Mouse (Mus musculus) intestine, embryonic 14.5 days (tissue): ENCODE results near the gene Chd4. TPM values are rescaled to one million over a fixed set of nuclear protein-coding genes. Genes with fewer than 3 reads are reported as not detected.

Experiments
- ATAC-seq: fragments of 200-750 bp; cut with Nextera tagmentation; replicated peaks from 2 replicates; pipeline ENCODE4 v1.8.0; 2017; ENCODE audit warnings: low read depth, moderate number of reproducible peaks, moderate TSS enrichment, moderate library complexity; ENCODE audit not compliant: low FRiP score, low TSS enrichment
- DNase-seq: peaks from one replicate; pipeline ENCODE4 v3.0.0-alpha.2; 2018; ENCODE audit warnings: low spot score
- H3K27ac ChIP-seq: fragments of 300-500 bp; sonication (generic); 2 replicates; pipeline ENCODE4 v1.5.1; 2014; ENCODE audit warnings: low read depth, mild to moderate bottlenecking, control low read depth
- H3K27me3 ChIP-seq: fragments of 300-500 bp; sonication (generic); replicated peaks from 2 replicates; pipeline ENCODE4 v1.6.1; 2014; ENCODE audit warnings: low read length, control low read depth; ENCODE audit not compliant: control insufficient read depth, insufficient read depth
- H3K36me3 ChIP-seq: fragments of 300-500 bp; sonication (generic); 2 replicates; pipeline ENCODE4 v1.6.1; 2014; ENCODE audit warnings: low read length, control low read depth; ENCODE audit not compliant: control insufficient read depth, insufficient read depth
- H3K4me1 ChIP-seq: fragments of 300-500 bp; sonication (generic); replicated peaks from 2 replicates; pipeline ENCODE4 v1.6.1; 2014; ENCODE audit warnings: low read length, control low read depth, mixed read lengths; ENCODE audit not compliant: control insufficient read depth, insufficient read depth
- H3K4me2 ChIP-seq: fragments of 300-500 bp; sonication (generic); 2 replicates; pipeline ENCODE4 v1.6.1; 2014; ENCODE audit warnings: low read length
- H3K4me3 ChIP-seq: fragments of 300-500 bp; sonication (generic); 2 replicates; pipeline ENCODE4 v1.5.1; 2014; ENCODE audit warnings: low read depth, low read length, control low read depth, mixed read lengths
- H3K9ac ChIP-seq: fragments of 300-500 bp; sonication (generic); 2 replicates; pipeline ENCODE4 v1.6.1; 2014; ENCODE audit warnings: mild to moderate bottlenecking, low read length
- H3K9me3 ChIP-seq: fragments of 300-500 bp; sonication (generic); 2 replicates; pipeline ENCODE4 v1.6.1; 2016; ENCODE audit warnings: low read length, control low read depth; ENCODE audit not compliant: control insufficient read depth
- WGBS: fragments of 180-500 bp; shearing (Covaris S2); extraction: QIAGEN DNeasy Blood & Tissue Kit; methylation state at CpG from one replicate; pipeline ENCODE4 v1.1.7; 2014; 5-methylcytosine and 5-hydroxymethylcytosine counted together
- polyA plus RNA-seq: library from polyadenylated mRNA; unstranded; fragments of >200 nt; fragmentation: Nextera tagmentation; extraction: Ambion mirVana; gene quantifications from 2 replicates; pipeline ENCODE4 v1.2.1, GENCODE M21; 2014

The Chd4 gene
- polyA plus RNA-seq, 1 experiment from 2014 or later: 74.8 TPM

DNA sequence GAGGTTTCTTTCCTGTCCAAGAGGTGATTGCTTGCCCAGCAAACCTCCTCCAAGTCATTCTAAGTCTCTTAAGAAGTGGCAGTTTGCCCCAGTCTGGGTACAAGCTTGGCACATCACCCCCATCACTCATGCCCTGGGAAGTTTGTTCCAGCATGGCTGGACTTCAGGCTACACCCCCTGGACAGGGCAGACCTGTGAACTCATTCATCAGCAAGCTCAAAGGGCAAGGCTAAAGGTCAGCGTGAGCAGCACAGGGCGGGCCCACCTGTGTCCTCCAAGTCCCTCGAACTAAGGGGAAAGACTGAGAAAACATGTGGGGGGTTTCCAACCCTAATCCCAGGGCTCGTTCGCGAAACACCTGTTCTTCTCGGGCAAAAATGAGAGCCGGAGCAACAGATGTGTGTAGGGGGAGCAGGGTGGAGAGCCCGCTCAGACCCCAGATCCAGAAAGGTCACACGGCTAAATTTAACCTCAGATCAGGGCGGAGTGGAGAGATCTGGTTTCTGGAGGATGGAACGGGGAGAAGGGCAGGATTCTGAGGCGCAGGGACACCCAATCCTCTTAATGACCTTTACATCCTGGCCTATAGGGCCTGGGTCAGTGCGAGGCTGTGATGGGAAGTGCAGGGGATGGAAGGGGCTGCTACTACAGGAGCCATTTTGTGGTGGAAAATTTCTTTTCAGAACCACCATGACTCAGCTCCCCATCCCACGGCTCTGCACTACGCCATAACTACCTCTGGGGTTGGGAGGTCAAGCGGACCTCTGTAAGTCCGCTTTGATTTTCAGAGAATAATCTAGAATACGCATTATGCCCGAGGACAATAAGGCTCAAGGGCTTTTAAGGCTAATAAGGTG is 68.2 kb downstream of the Chd4 start:
- Histone ChIP-seq H3K4me2 (peak overlapping the region; percentile 74), H3K4me1 (peaks cover 31% of the 10 kb centered on the region), H3K27ac (peak overlapping the region; percentile 92; the same call in 1 of the 2 replicates), H3K27me3 (no peaks in the 10 kb centered on the region), H3K4me3 (peak overlapping the region; percentile 68), H3K36me3 (peaks cover 63% of the 10 kb centered on the region), H3K9ac (peak overlapping the region; percentile 98), H3K9me3 (no peaks in the 10 kb centered on the region)
- no peak for ATAC-seq
- peak; percentile 63 for DNase-seq
- 4% methylated on average over 20 of the region's 20 CpGs for WGBS

DNA sequence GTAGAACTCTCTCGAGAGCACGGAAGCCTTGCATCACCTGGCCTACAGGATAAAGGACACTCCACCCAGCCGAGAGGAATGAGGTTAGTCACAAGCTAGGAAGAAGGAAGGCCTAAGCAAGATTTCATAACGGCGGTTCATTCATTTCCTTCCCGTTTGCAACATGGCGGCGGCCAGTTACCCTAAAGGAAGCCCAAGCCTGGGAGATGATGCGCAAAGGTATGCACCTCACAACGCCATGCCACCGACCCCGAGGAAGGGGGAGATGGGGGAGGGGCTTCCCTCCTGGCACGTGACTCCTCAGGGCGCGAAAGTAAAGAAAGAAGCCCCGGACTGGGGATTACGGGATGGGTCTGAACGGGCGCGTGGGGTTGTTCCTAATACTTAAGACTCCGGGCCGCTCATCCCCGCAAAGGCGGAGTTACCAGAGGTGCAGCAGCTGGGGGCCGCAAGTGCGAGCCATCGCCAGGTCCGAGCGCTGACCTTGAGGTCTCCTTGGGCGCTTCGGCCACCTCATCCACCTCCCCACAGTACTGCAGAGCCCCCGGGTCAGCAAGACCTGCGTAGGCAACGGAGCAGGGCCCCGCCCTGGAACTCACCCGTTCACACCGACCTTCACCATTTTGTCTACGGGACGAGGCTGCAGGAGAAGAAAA is 69.0 kb downstream of the Chd4 start:
- peak; percentile 17 for ATAC-seq
- Histone ChIP-seq H3K36me3 (peaks cover 63% of the 10 kb centered on the region), H3K4me2 (peak overlapping the region; percentile 74), H3K27ac (peak overlapping the region; percentile 92), H3K9me3 (no peaks in the 10 kb centered on the region), H3K27me3 (no peaks in the 10 kb centered on the region), H3K9ac (peak overlapping the region; percentile 98), H3K4me1 (peaks cover 31% of the 10 kb centered on the region), H3K4me3 (peak overlapping the region; percentile 68)
- WGBS: under 1% methylated on average over 39 of the region's 39 CpGs
- DNase-seq: peak; percentile 85

GRCm38 (mm10) chr6:125165328-125165891 is 69.6 kb downstream of the Chd4 start:
- WGBS: under 1% methylated on average over 36 of the region's 36 CpGs
- Histone ChIP-seq H3K4me1 (peaks cover 31% of the 10 kb centered on the region), H3K9me3 (no peaks in the 10 kb centered on the region), H3K36me3 (peaks cover 63% of the 10 kb centered on the region), H3K27me3 (no peaks in the 10 kb centered on the region), H3K4me3 (peak overlapping the region; percentile 68), H3K4me2 (peak overlapping the region; percentile 74), H3K9ac (peak overlapping the region; percentile 98), H3K27ac (peak overlapping the region; percentile 95)
- DNase-seq (peak; percentile 100), ATAC-seq (peak; percentile 88)

DNA sequence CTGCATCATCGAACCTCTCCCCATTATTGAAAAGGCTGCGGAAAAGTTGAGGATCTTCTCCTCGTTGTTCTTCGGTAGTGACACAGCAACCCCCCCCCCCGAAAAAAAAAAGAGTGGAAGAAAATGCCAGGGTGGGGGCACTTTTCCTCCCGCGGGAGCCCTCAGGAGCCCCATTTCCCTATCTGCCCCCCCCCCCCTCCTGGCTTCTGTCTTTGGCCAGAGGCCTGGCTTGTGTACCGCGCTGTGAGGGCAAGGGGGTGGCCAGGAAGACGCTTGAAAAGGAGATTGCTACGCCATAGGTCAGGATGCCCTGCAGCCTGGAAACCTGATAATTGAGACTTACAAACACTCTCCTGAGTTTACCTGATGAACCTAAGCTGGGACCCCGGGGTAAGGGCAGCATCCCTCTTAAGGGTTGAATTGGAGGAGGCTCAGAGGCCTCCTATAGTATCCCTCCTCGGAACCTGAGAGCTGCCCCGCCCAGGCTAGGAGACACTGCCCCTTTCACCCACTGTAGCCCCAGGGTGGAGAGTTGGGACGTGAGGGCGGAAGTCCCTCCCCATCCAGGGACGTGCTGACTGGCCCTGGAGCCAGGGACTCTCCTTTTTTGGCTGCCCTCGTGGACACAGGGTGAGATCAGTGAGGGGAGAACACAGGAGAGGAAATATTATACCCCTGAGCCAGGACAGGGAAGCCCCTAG is 70.4 kb downstream of the Chd4 start, which contains the start of gene Gapdh:
TSS of gene Gapdh (minus strand) at position 417 of the 701 bp plus-strand sequence.
- peaks cover 23% of the 10 kb centered on the region for H3K4me1 ChIP-seq
- H3K9ac ChIP-seq: peak within 1 kb of the TSS; percentile 98
- no peaks in the 10 kb centered on the region for H3K9me3 ChIP-seq
- DNase-seq (peak; percentile 86), ATAC-seq (peak; percentile 71)
- H3K4me3 ChIP-seq: peak within 1 kb of the TSS; percentile 68
- peak within 1 kb of the TSS; percentile 74 for H3K4me2 ChIP-seq
- no peaks in the 10 kb centered on the region for H3K27me3 ChIP-seq
- peak within 1 kb of the TSS; percentile 95 for H3K27ac ChIP-seq
- H3K36me3 ChIP-seq: peaks cover 63% of the 10 kb centered on the region
- 0% methylated on average over 18 of the region's 18 CpGs for WGBS

DNA sequence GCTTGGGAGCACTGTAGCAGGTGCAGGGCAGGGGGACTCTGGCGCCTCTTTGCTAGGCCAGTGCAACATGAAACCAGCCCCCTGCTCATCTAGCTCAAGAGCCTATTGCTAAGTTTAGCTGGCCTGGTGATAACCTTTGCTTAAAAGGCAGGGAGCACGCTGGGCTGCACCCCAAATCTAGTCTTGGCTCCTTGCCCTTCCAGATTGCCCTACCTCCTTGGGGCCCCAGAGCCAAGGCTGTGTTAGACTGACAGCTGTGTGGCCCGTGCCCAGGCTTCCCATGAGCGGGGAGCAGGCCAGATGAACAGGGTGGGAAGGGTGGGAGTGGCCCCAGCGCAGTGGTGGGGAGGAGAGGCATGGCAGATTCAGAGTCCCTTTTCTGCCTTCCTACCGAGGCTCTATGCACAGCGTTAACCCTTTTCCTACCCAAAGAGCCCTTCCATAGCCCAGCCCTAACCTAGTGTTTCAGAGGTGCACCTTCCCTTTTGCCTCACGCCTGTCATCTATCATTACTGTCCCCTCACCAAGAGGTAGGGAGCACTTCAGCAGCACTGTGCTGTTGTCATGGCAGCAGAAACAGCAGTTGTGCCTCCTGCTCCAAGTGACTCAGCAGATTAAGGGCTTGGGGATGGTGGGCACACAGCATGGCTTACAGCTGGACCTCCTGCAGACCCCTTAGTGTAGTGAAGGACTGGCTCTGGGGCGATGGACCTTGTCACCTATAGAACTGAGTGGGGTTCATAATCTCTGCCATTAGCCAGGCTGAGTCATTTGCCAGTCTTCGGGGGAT is 71.3 kb downstream of the Chd4 start:
- Histone ChIP-seq H3K9ac (peak overlapping the region; percentile 42), H3K4me3 (peak overlapping the region; percentile 68), H3K27ac (peak overlapping the region; percentile 95), H3K27me3 (no peaks in the 10 kb centered on the region), H3K4me1 (peaks cover 23% of the 10 kb centered on the region), H3K9me3 (no peaks in the 10 kb centered on the region), H3K36me3 (peaks cover 67% of the 10 kb centered on the region), H3K4me2 (peak overlapping the region; percentile 74)
- DNase-seq: peak; percentile 77
- ATAC-seq: peak; percentile 21; the same call in 1 of the 2 replicates
- 21% methylated on average over 10 of the region's 10 CpGs for WGBS

DNA sequence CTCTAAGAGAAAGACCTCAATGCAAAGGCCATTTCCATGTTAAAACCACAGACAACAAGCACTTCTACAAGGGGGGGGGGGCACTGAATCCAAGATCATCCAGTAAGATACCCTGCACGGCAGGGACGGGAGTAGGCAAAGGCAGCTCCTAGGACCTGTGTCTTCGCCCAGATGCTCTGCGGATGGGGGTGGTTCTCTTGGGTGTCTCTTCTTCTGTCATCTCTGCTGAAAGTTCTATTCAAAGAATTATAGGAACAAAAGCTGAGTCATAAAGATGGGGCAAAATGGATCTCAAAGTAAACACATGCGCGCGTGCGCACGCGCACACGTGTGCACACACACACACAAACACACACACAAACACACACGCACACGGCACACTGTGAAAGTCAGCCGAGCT is 72.3 kb downstream of the Chd4 start:
- WGBS: 93% methylated on average over 14 of the region's 14 CpGs
- DNase-seq: no peak
- Histone ChIP-seq H3K4me1 (peaks cover 23% of the 10 kb centered on the region), H3K9me3 (no peaks in the 10 kb centered on the region), H3K27ac (peak overlapping the region; percentile 95; the same call in 1 of the 2 replicates), H3K4me2 (no peak overlapping the region), H3K27me3 (no peaks in the 10 kb centered on the region), H3K4me3 (no peak overlapping the region), H3K36me3 (peaks cover 71% of the 10 kb centered on the region), H3K9ac (no peak overlapping the region)
- no peak for ATAC-seq

GRCm38 (mm10) chr6:125170194-125170593 is 74.4 kb downstream of the Chd4 start:
- peaks cover 12% of the 10 kb centered on the region for H3K4me1 ChIP-seq
- peaks cover 81% of the 10 kb centered on the region for H3K36me3 ChIP-seq
- no peak for ATAC-seq
- 89% methylated on average over 6 of the region's 6 CpGs for WGBS
- no peak overlapping the region for H3K27ac ChIP-seq
- no peaks in the 10 kb centered on the region for H3K27me3 ChIP-seq
- no peak overlapping the region for H3K4me3 ChIP-seq
- no peak for DNase-seq
- H3K4me2 ChIP-seq: no peak overlapping the region
- no peaks in the 10 kb centered on the region for H3K9me3 ChIP-seq
- no peak overlapping the region for H3K9ac ChIP-seq
